Mouse (Mus musculus) C2C12 (cell line): ENCODE measurements around the gene Fnbp1l. TPM values are rescaled to one million over a fixed set of nuclear protein-coding genes. Genes with fewer than 3 reads are reported as not detected.

ENCODE experiments used
- H3K27me3 ChIP-seq: one replicate; pipeline ENCODE4 v1.6.1; 2011; ENCODE audit not compliant: control insufficient read depth, insufficient read depth, insufficient read length
- H3K36me3 ChIP-seq: one replicate; pipeline ENCODE4 v1.6.1; 2011; ENCODE audit not compliant: control insufficient read depth, insufficient read depth
- H3K4me3 ChIP-seq: one replicate; pipeline ENCODE4 v1.5.1; 2011; ENCODE audit warnings: mild to moderate bottlenecking, control low read depth; ENCODE audit not compliant: poor library complexity, insufficient read depth, severe bottlenecking
- H3K79me2 ChIP-seq: one replicate; pipeline ENCODE4 v1.6.1; 2011; ENCODE audit not compliant: control insufficient read depth, insufficient read depth
- H3K79me3 ChIP-seq: one replicate; pipeline ENCODE4 v1.6.1; 2011; ENCODE audit warnings: low read depth, control low read depth
- H3ac ChIP-seq: one replicate; pipeline ENCODE3; 2011; ENCODE audit warnings: low read depth; ENCODE audit not compliant: control insufficient read depth, insufficient read length
- CEBPB ChIP-seq: IDR thresholded peaks from one replicate; pipeline ENCODE4 v1.6.1; 2011; ENCODE audit warnings: low read depth, mild to moderate bottlenecking, control low read depth, moderate library complexity
- CTCF ChIP-seq: IDR thresholded peaks from one replicate; pipeline ENCODE4 v1.5.1; 2011; ENCODE audit not compliant: control insufficient read depth, insufficient read depth, insufficient read length
- FOSL1 ChIP-seq: IDR thresholded peaks from one replicate; pipeline ENCODE4 v1.8.0; 2011; ENCODE audit warnings: mild to moderate bottlenecking, low read length; ENCODE audit not compliant: poor library complexity, insufficient read depth, severe bottlenecking
- MAX ChIP-seq: IDR thresholded peaks from one replicate; pipeline ENCODE4 v1.6.1; 2011; ENCODE audit warnings: mild to moderate bottlenecking, control low read depth
- MYOD1 ChIP-seq: IDR thresholded peaks from one replicate; pipeline ENCODE4 v1.6.1; 2011; ENCODE audit warnings: low read depth; ENCODE audit not compliant: control insufficient read depth, insufficient read length
- MYOG ChIP-seq: IDR thresholded peaks from one replicate; pipeline ENCODE4 v1.6.1; 2011; ENCODE audit not compliant: control insufficient read depth, insufficient read length; ENCODE audit errors: extremely low read depth
- USF1 ChIP-seq: IDR thresholded peaks from one replicate; pipeline ENCODE4 v1.6.1; 2011; ENCODE audit warnings: low read depth, mild to moderate bottlenecking, control low read depth, moderate library complexity
- polyA plus RNA-seq: library from polyadenylated mRNA; unstranded; fragments of >200 nt; fragmentation: generic; extraction: Trizol; gene quantifications from one replicate; pipeline ENCODE4 v1.2.1, GENCODE M21; 2012; ENCODE audit warnings: missing spikeins

Fnbp1l gene
- polyA plus RNA-seq, 1 experiment = 12.4 TPM

DNA sequence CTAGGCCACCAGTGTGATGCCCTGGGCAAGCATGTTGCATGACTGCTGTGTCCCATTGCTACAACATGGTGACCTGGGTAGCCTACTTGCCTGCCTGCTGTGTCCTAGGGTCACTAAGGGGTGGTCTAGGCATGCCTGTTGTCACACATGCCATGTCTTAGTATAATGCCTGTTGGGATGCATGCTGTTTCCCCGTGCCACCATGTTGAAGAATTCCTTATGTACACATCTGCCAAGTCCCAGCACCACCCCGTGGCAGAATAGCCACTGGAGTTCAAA, 19.6 kb upstream of the Fnbp1l start:
- Histone ChIP-seq H3K79me3 (no peaks in the 10 kb centered on the region), H3K36me3 (no peaks in the 10 kb centered on the region), H3K4me3 (no peak overlapping the region), H3ac (no peak overlapping the region), H3K79me2 (no peaks in the 10 kb centered on the region), H3K27me3 (no peaks in the 10 kb centered on the region)
- TF ChIP-seq CEBPB (no peak), USF1 (no peak), CTCF (no peak), MAX (no peak), MYOD1 (no peak), MYOG (no peak), FOSL1 (no peak)

DNA sequence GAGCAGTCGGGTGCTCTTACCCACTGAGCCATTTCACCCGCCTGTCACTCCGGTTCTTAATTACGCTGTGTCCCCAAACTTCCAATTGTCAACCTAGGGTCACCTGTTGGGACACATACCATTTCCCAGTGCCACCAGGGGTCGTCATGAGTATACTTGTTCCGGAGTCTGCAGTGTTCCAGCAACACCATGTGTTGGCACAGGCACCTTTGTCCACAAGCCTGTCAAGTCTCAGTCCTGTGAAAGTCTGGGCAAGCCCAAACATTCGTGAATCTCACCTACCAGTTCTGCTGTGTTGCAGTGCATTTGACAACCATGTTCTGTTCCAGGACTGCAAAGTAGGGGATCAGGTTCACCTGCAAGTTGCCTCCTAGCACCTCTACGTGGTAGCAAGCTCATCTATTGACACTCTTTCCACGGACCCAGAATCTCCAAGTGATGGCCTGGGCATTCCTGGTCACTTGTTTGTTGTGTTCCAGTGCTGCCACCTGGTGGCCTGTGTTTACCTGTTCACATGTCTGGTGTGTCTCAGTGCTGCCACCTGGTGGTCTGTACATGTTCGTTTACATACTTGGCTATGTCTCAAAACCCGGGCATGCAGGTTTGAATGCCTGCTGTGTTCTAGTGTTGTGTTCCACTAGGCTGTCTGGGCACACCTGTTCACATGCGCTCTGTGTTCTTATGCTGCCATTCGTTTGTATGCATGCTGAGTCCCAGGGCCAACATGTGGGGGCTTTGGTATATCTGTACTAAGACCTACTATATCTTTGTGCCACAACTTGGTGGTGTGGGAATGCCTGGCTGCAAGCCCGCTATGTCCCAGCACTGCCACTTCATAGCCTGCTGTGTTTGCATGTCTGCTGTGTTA, 19.0 kb upstream of the Fnbp1l start:
- no peaks in the 10 kb centered on the region for H3K79me2 ChIP-seq
- H3K27me3 ChIP-seq = no peaks in the 10 kb centered on the region
- no peak overlapping the region for H3K4me3 ChIP-seq
- no peak overlapping the region for H3ac ChIP-seq
- H3K36me3 ChIP-seq = no peaks in the 10 kb centered on the region
- TF ChIP-seq CTCF = peak; percentile 94
- no peak for TF ChIP-seq CEBPB
- no peak for TF ChIP-seq MYOD1
- peak; percentile 90 for TF ChIP-seq MAX
- no peaks in the 10 kb centered on the region for H3K79me3 ChIP-seq

DNA sequence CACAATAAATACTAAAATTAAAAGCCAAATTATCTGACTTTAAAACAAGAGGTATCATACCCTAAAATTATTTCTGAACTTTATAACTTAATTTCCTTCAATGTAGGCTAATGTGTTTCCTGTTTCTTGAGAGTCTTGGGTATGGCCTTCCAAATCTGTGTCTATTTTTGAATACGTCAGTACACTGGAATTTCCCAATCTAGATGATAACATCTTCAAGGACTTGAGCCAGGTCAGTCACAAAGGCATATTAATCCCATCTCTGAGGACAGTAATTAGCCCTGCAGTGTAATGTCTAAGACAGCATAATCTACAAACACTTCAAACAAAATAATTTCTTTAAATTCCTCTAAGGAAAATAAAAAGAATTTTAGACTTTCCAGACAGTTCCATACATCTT, 17.8 kb upstream of the Fnbp1l start:
- H3K79me3 ChIP-seq = no peaks in the 10 kb centered on the region
- H3K27me3 ChIP-seq = no peaks in the 10 kb centered on the region
- H3K36me3 ChIP-seq = no peaks in the 10 kb centered on the region
- H3K4me3 ChIP-seq = no peak overlapping the region
- no peak overlapping the region for H3ac ChIP-seq
- H3K79me2 ChIP-seq = no peaks in the 10 kb centered on the region
- no peak for TF ChIP-seq CEBPB
- TF ChIP-seq MAX = no peak
- TF ChIP-seq MYOG = no peak
- no peak for TF ChIP-seq CTCF
- TF ChIP-seq FOSL1 = no peak
- no peak for TF ChIP-seq MYOD1
- no peak for TF ChIP-seq USF1

- no peak overlapping the region for H3ac ChIP-seq
- TF ChIP-seq CEBPB (no peak), USF1 (no peak), MYOD1 (no peak), CTCF (no peak), MYOG (no peak), FOSL1 (no peak), MAX (no peak)
- H3K27me3 ChIP-seq = no peaks in the 10 kb centered on the region
- no peak overlapping the region for H3K4me3 ChIP-seq
- no peaks in the 10 kb centered on the region for H3K79me3 ChIP-seq
- no peaks in the 10 kb centered on the region for H3K36me3 ChIP-seq
- H3K79me2 ChIP-seq = no peaks in the 10 kb centered on the region
Observed at GRCm38 (mm10) chr3:122635246-122635645, 15.7 kb upstream of the Fnbp1l start.

DNA sequence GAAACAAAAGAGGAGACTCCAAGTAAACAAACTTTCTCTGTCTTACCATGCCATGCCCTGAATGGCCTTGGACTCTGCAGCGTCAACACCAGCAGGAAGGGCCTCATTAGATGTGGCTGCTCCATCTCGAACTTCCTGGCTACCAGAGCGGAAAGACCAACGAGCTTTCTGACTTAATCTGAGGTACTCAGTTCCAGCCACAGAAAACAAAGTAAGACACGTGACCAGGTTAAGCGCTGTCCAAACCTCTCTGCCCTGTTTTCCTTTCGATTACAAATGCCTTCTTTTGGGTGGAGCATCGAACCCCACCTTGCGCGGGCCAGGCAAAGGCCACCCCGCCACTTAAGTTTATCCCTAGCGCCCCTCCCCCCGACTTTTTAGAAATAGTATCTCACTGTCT, 10.1 kb upstream of the Fnbp1l start:
- Histone ChIP-seq H3K4me3 (no peak overlapping the region), H3ac (no peak overlapping the region), H3K79me3 (no peaks in the 10 kb centered on the region), H3K36me3 (no peaks in the 10 kb centered on the region), H3K79me2 (no peaks in the 10 kb centered on the region), H3K27me3 (no peaks in the 10 kb centered on the region)
- TF ChIP-seq CEBPB (no peak), MAX (no peak), USF1 (no peak), MYOD1 (no peak), FOSL1 (no peak), CTCF (no peak), MYOG (no peak)

GRCm38 (mm10) chr3:122628956-122629355, 9.4 kb upstream of the Fnbp1l start:
- no peaks in the 10 kb centered on the region for H3K79me3 ChIP-seq
- no peak overlapping the region for H3ac ChIP-seq
- no peaks in the 10 kb centered on the region for H3K79me2 ChIP-seq
- no peaks in the 10 kb centered on the region for H3K36me3 ChIP-seq
- no peaks in the 10 kb centered on the region for H3K27me3 ChIP-seq
- TF ChIP-seq MYOD1 = no peak
- no peak for TF ChIP-seq USF1
- TF ChIP-seq CTCF = no peak
- no peak overlapping the region for H3K4me3 ChIP-seq
